Mouse (Mus musculus) regulatory T cell (primary cell): ENCODE measurements around the gene Gm5460.

Experiments used
- in situ Hi-C: fragments of 300-600 bp; cut with MboI, MseI; formaldehyde crosslinking; loops from one replicate; pipeline ENCODE4 v1.15.1; 2025; ENCODE audit warnings: high pct_unique_total_duplicates

Gm5460 gene

DNA sequence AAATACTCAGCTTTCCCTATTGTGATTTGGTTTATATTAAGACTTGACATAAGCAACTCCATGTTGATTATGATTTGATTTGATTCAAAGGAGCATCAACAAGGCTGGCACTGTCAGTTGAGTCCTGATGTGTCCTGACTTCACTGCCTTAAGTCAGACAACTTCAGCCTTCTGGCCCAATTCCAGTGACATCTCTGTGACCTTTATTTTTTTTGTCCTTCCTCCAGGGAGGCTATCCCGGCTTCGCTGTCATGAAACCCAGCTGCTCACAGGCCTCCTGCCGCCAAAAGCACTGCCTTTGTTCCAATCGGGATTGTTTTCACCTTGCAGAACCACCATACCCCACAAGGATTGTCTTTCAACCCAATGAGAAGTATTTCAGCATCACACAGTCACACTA lies 58.8 kb downstream of the Gm5460 start:
- in situ Hi-C loops, result loop anchor here (25.0 kb wide), 1 partner anchor 487 kb away; no protein-coding TSS in a partner anchor

DNA sequence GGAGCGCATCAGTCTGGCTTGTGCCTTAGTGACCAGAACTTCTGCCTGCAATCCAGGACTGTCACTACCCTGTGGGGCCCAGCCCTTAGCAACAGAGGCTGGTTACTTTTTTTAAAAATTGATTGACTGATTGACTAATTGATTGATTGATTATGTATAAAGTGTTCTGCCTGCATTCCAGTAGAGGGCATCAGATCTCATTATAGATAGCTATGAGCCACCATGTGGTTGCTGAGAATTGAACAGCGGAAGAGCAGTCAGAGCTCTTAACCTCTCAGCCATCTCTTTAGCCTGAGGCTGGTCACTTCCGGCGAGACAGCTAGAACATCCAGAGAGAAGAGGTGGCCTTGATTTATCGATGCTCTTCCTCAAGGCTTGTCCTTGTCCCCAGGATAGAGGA lies 60.7 kb downstream of the Gm5460 start:
- in situ Hi-C loops, result loop anchor here (25.0 kb wide), 1 partner anchor 485 kb away; no protein-coding TSS in a partner anchor

DNA sequence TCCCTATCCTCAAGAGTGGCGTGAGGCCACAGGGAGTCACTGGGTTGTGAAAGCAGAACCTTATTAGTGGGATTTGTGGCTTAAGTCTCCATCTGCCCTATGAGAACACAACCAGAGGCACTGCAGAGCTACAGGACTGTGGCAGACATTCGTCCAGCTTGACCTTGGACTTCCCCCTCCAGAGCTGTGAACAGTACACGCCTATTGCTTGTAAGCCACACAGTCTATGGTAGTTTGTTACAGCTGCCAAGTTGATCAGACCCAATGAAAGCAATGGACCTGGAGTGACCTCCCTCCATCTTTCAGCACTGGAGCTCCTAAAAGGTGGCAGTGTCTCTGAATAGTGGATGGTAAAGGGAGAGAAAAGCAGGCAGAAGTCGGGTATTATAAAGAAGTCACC lies 61.7 kb downstream of the Gm5460 start:
- in situ Hi-C loops, result loop anchor here (25.0 kb wide), 1 partner anchor 484 kb away; no protein-coding TSS in a partner anchor

- in situ Hi-C loops, result loop anchor here (25.0 kb wide), 1 partner anchor 482 kb away; no protein-coding TSS in a partner anchor
Measured at GRCm38 (mm10) chr14:34080321-34080997, 63.9 kb downstream of the Gm5460 start.

DNA sequence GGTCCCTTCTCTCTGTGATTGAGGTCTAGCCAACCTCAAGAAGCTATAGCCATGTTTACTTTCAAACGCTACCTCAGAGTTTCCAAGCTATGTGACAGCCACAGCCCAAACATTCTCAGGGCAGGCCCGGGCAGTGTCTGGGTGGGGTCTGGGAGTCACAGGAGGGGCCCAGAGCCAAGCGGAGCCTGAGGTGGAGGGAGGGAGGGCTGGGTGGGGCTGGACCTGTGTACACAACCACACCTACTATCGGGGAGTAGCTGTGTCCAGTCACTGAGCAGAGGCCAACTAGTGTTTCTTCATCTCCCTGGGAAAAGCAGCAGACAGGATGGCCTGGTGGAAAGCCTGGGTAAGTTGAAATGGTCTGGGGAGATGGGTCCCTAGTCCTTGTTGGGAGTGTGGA lies 69.2 kb downstream of the Gm5460 start, which contains the start of gene Anxa8:
Anxa8 (plus strand) TSS at position 251 of the 400 bp plus-strand sequence.
- in situ Hi-C loops, result loop anchor here (25.0 kb wide), 1 partner anchor 477 kb away; no protein-coding TSS in a partner anchor

DNA sequence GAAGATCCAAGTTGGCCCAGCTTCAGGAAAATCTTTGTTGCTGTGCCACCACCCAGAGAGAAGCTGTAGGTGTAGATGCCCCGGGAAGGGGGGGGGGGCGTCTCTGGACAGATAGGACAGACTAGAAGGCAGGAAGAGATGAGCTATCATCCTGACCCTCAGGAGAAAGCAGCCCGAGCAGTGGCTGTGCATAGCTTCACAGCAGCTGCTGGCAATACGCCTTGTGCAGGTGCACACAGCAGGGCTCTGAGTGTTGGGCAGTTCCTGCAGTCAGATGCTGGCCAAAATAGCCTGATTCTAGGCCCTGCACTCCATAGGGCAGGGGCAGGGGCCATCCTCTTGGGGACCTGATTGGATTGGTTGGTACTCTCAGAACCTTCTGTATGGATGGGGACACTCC lies 70.2 kb downstream of the Gm5460 start:
- in situ Hi-C loops, result loop anchor here (25.0 kb wide), 1 partner anchor 475 kb away; no protein-coding TSS in a partner anchor

GRCm38 (mm10) chr14:34087856-34088398 lies 71.4 kb downstream of the Gm5460 start:
- in situ Hi-C loops, result loop anchor here (25.0 kb wide), 1 partner anchor 474 kb away; no protein-coding TSS in a partner anchor

- in situ Hi-C loops, result loop anchor here (25.0 kb wide), 1 partner anchor 473 kb away; no protein-coding TSS in a partner anchor
Measured at GRCm38 (mm10) chr14:34089796-34090195, 73.2 kb downstream of the Gm5460 start.

DNA sequence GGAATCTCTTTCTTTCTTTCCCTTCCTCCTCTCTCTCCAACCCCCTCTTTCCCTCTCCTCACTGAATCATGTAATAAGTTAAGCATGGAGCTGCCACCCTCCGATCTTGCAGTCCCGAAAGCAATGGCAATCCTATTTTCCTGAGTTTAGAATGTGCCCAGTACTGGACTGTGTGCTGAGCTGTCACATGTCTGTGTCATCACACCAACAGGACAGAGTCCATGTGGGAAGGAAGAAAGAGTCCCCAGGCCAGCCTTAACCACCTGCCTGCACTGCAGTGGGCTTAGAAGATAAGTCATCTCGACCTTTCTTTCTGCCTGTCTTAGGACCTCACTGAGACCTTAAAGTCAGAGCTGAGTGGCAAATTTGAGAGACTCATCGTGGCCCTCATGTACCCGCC lies 74.9 kb downstream of the Gm5460 start:
- in situ Hi-C loops, result loop anchor here (25.0 kb wide), 1 partner anchor 471 kb away; no protein-coding TSS in a partner anchor

GRCm38 (mm10) chr14:34092856-34093255 lies 76.3 kb downstream of the Gm5460 start:
- in situ Hi-C loops, result loop anchor here (25.0 kb wide), 1 partner anchor 469 kb away; no protein-coding TSS in a partner anchor

GRCm38 (mm10) chr14:34096161-34096560 lies 79.6 kb downstream of the Gm5460 start:
- in situ Hi-C loops, result loop anchor here (25.0 kb wide), 1 partner anchor 466 kb away; no protein-coding TSS in a partner anchor
